Mouse (Mus musculus): ENCODE data around the gene Coil.
A peak's percentile ranks its signal among the peaks of the same experiment; 100 is the strongest.

Gene Coil

GRCm38 (mm10) chr11:89005473-89005872 lies 35.4 kb downstream of the Coil start:
- no peak for DNase-seq (ENCODE audit: low spot score in 2 of 2)

- no peak for DNase-seq (ENCODE audit: low spot score in 2 of 2)
These were observed 36.4 kb downstream of the Coil start for GRCm38 (mm10) chr11:89006404-89006803.

- no peak for DNase-seq (ENCODE audit: low spot score in 2 of 2)
These were observed 37.5 kb downstream of the Coil start for GRCm38 (mm10) chr11:89007582-89007981.

- no peak for DNase-seq (ENCODE audit: low spot score in 2 of 2)
These were observed 39.0 kb downstream of the Coil start for GRCm38 (mm10) chr11:89009066-89009465.

GRCm38 (mm10) chr11:89009496-89009895 lies 39.4 kb downstream of the Coil start:
- DNase-seq (ENCODE audit: low spot score in 2 of 2), result no peak

- DNase-seq (ENCODE audit: low spot score in 2 of 2), result no peak
These were observed 42.2 kb downstream of the Coil start for GRCm38 (mm10) chr11:89012241-89012640.

- DNase-seq (ENCODE audit: low spot score in 2 of 2), result no peak
These were observed 47.6 kb downstream of the Coil start for GRCm38 (mm10) chr11:89017514-89018182.

GRCm38 (mm10) chr11:89020681-89021305 lies 50.7 kb downstream of the Coil start:
- DNase-seq (ENCODE audit: low spot score in 2 of 2), result no peak

GRCm38 (mm10) chr11:89021687-89022086 lies 51.6 kb downstream of the Coil start:
- no peak for DNase-seq (ENCODE audit: low spot score in 2 of 2)

- DNase-seq (ENCODE audit: low spot score in 2 of 2), result no peak
These were observed 52.2 kb downstream of the Coil start for GRCm38 (mm10) chr11:89022120-89022731.

GRCm38 (mm10) chr11:89023477-89023876 lies 53.4 kb downstream of the Coil start:
- no peak for DNase-seq (ENCODE audit: low spot score in 2 of 2)

- peak in 1 of 2 experiments; percentile 43 for DNase-seq (ENCODE audit: low spot score in 2 of 2)
These were observed 54.3 kb downstream of the Coil start for GRCm38 (mm10) chr11:89024181-89024881.

- DNase-seq (ENCODE audit: low spot score in 2 of 2), result no peak
These were observed 55.6 kb downstream of the Coil start for GRCm38 (mm10) chr11:89025603-89026002.

- DNase-seq (ENCODE audit: low spot score in 2 of 2), result no peak
These were observed 56.1 kb downstream of the Coil start for GRCm38 (mm10) chr11:89026117-89026516.

- peak in 1 of 2 experiments; percentile 41 for DNase-seq (ENCODE audit: low spot score in 2 of 2)
These were observed 57.9 kb downstream of the Coil start for GRCm38 (mm10) chr11:89027955-89028361.

- DNase-seq (ENCODE audit: low spot score in 2 of 2), result peak; percentile 49 to 57
These were observed 58.9 kb downstream of the Coil start for GRCm38 (mm10) chr11:89028871-89029405.

- DNase-seq (ENCODE audit: low spot score in 2 of 2), result no peak
These were observed 60.5 kb downstream of the Coil start for GRCm38 (mm10) chr11:89030552-89030951.

- DNase-seq (ENCODE audit: low spot score in 2 of 2), result no peak
These were observed 61.1 kb downstream of the Coil start for GRCm38 (mm10) chr11:89031189-89031588.

GRCm38 (mm10) chr11:89034592-89034991 lies 64.5 kb downstream of the Coil start:
- DNase-seq (ENCODE audit: low spot score in 2 of 2), result no peak

- DNase-seq (ENCODE audit: low spot score in 2 of 2), result no peak
These were observed 65.5 kb downstream of the Coil start for GRCm38 (mm10) chr11:89035552-89035951.

GRCm38 (mm10) chr11:89038496-89038895 lies 68.4 kb downstream of the Coil start:
- no peak for DNase-seq (ENCODE audit: low spot score in 2 of 2)

- DNase-seq (ENCODE audit: low spot score in 2 of 2), result peak; percentile 52 to 72
These were observed 69.3 kb downstream of the Coil start for GRCm38 (mm10) chr11:89039325-89039724.

Measured in spleen, postnatal 14 days (tissue).